Mouse (Mus musculus) mouse embryonic stem cell (cell line): ENCODE results near the gene Pkig.
"Not testable (repeated sequence)": the region's sequence is repeated elsewhere in the genome, so short reads cannot be mapped to it uniquely, and the experiment has no call there.

Source experiments
- in situ Hi-C, 2 experiments: fragments of 300-500 bp; cut with MboI; formaldehyde crosslinking; loops; 1 replicate in 1 of 2; 3 replicates in 1 of 2; pipeline ENCODE4 v1.14.3; 2019 to 2020; ENCODE audit warnings: low sequenced_read_pairs in 2 of 2, low pct_unique_long_range_greater_than_20kb in 1 of 2, mixed read lengths in 1 of 2; ENCODE audit not compliant: unreplicated experiment in 1 of 2

The Pkig gene

GRCm38 (mm10) chr2:163670872-163671594 lies 12.8 kb downstream of the Pkig start:
- in situ Hi-C loops, result no loop called here

GRCm38 (mm10) chr2:163674397-163674796 lies 16.2 kb downstream of the Pkig start:
- in situ Hi-C loops, result no loop called here

- in situ Hi-C loops, result no loop called here
Measured at GRCm38 (mm10) chr2:163675144-163675619, 17.0 kb downstream of the Pkig start.

- in situ Hi-C loops, result no loop called here
Measured at GRCm38 (mm10) chr2:163675662-163676061, 17.5 kb downstream of the Pkig start.

- in situ Hi-C loops, result no loop called here
Measured at GRCm38 (mm10) chr2:163676321-163676720, 18.1 kb downstream of the Pkig start.

GRCm38 (mm10) chr2:163676745-163677144 lies 18.6 kb downstream of the Pkig start:
- in situ Hi-C loops, result no loop called here

GRCm38 (mm10) chr2:163682344-163682743 lies 24.2 kb downstream of the Pkig start:
- in situ Hi-C loops, result no loop called here

GRCm38 (mm10) chr2:163685287-163685686 lies 27.1 kb downstream of the Pkig start:
- in situ Hi-C loops, result no loop called here

- in situ Hi-C loops, result no loop called here
Measured at GRCm38 (mm10) chr2:163685761-163686200, 27.6 kb downstream of the Pkig start.

- in situ Hi-C loops, result no loop called here
Measured at GRCm38 (mm10) chr2:163686233-163686632, 28.0 kb downstream of the Pkig start.

GRCm38 (mm10) chr2:163686886-163687285 lies 28.7 kb downstream of the Pkig start:
- in situ Hi-C loops, result no loop called here

- in situ Hi-C loops, result not testable (repeated sequence)
Measured at GRCm38 (mm10) chr2:163688377-163688776, 30.2 kb downstream of the Pkig start.

- in situ Hi-C loops, result no loop called here
Measured at GRCm38 (mm10) chr2:163689771-163690170, 31.6 kb downstream of the Pkig start.

- in situ Hi-C loops, result no loop called here
Measured at GRCm38 (mm10) chr2:163690409-163691304, 32.5 kb downstream of the Pkig start.

- in situ Hi-C loops, result no loop called here
Measured at GRCm38 (mm10) chr2:163691846-163692605, 33.8 kb downstream of the Pkig start.

GRCm38 (mm10) chr2:163692873-163693612 lies 34.9 kb downstream of the Pkig start:
- in situ Hi-C loops, result no loop called here

- in situ Hi-C loops, result no loop called here
Measured at GRCm38 (mm10) chr2:163693716-163694314, 35.6 kb downstream of the Pkig start.

- in situ Hi-C loops, result no loop called here
Measured at GRCm38 (mm10) chr2:163696763-163697162, 38.6 kb downstream of the Pkig start.
